Comparison of ENCODE assay signal across 9 mouse cellular contexts in the genomic region with DNA sequence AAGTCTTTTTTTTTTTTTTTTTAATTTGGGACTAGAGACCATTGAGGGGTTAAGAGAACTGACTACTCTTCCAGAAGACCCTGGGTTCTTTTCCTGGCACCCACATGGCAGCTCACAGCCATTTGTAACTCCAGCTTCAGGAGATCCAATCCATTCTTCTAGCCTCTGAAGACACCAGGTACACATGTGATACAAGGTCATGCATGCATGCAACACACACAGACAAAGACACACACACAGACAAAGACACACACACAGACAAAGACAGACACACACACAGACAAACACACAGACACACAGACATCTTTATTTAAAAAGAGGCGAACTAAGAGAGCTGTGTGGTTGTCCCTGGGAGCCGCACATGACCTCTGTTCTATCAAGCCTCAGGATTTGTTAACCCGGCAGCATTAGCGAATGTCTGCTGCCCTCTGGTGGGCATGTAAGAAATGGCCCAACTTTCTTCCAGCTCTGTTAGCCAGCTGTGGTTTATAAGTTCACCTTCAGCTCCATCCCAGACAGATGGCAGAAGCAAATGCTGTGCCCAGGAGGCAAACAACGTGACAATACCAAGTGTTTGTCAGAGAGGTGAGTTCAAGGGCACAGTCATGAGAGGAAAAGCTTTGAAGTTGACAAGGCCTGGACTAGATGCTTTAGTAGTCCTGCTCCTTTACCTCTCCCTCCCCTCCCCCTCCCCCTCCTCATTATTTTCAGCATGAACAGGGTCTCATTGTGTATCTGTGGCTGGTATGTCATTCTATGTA. TPM values are rescaled to one million over a fixed set of nuclear protein-coding genes. Genes with fewer than 3 reads are reported as not detected.
A peak's percentile ranks its signal among the peaks of the same experiment; 100 is the strongest.
DNase-seq lines count a peak whose midpoint lies in the region; ATAC-seq and TF ChIP-seq lines count a peak whose summit lies in the region.
"Had no signal": no experiment of that assay in that cellular context is flagged by ENCODE, and none has a peak within 500 bp of the region (broad histone marks: within the 10 kb centered on the region; RNA-seq: fewer than 3 reads in every experiment).

No protein-coding gene starts in this region.

- H3K4me2 ChIP-seq in forebrain, embryonic 14.5 days (ENCODE audit: low read length), result no peak overlapping the region
- no peak overlapping the region for H3K4me2 ChIP-seq in lung, embryonic 14.5 days
- H3K4me2 ChIP-seq: heart, embryonic 15.5 days had no signal

- no peak overlapping the region for H3K4me3 ChIP-seq in ES-Bruce4 (ENCODE audit: low read depth, low read length)
- H3K4me3 ChIP-seq in forebrain, embryonic 14.5 days (ENCODE audit: low read depth, low read length), result no peak overlapping the region
- H3K4me3 ChIP-seq in lung, embryonic 14.5 days (ENCODE audit: low read depth, low read length), result no peak overlapping the region
- H3K4me3 ChIP-seq in thymus, adult 2 months (ENCODE audit: control insufficient read depth, insufficient read depth, low read length), result no peak overlapping the region
- H3K4me3 ChIP-seq: heart, embryonic 15.5 days had no signal

- DNase-seq in c-Kit-positive CD71-positive TER-119-positive erythroid progenitor cells, embryonic 14.5 days (ENCODE audit: low spot score), result peak; percentile 73
- peak; percentile 93 for DNase-seq in forebrain, embryonic 14.5 days (ENCODE audit: low spot score)
- DNase-seq in heart, postnatal 4 days, result peak; percentile 88
- peak; percentile 66 to 91 for DNase-seq in layer of hippocampus, adult 18-20 months (ENCODE audit: low spot score in 2 of 2)
- DNase-seq in lung, embryonic 14.5 days, result peak; percentile 94
- peak; percentile 50 for DNase-seq in ovary, adult 18-20 months (ENCODE audit: low spot score)
- DNase-seq in thymus, adult 2 months, result peak; percentile 76

- ATAC-seq in forebrain, embryonic 14.5 days, result peak; percentile 86
- peak; percentile 75 for ATAC-seq in lung, embryonic 14.5 days (ENCODE audit: insufficient read depth)

- TF ChIP-seq CTCF in ES-Bruce4 (IDR thresholded peaks at IDR 0.05; ENCODE audit: low read depth, low read length), result peak; percentile 83
- TF ChIP-seq CTCF in lung, embryonic 14.5 days (IDR thresholded peaks at IDR 0.05; ENCODE audit: low read depth), result peak; percentile 92
- no peak for TF ChIP-seq CTCF in thymus, adult 2 months (IDR thresholded peaks at IDR 0.05; ENCODE audit: borderline replicate concordance, control insufficient read depth, extremely low read depth, insufficient read depth, low read length, poor library complexity)

- no peak for TF ChIP-seq EP300 in ES-Bruce4 (IDR thresholded peaks at IDR 0.05; ENCODE audit: insufficient read depth, low read depth, low read length)

- 8% methylated on average over 5 of the region's 5 CpGs for WGBS in forebrain, embryonic 14.5 days
- WGBS in lung, embryonic 14.5 days, result 3% methylated on average over 5 of the region's 5 CpGs
- WGBS in thymus, adult 2 months, result 3% methylated on average over 5 of the region's 5 CpGs

- H3K36me3 ChIP-seq in ES-Bruce4 (ENCODE audit: control insufficient read depth, insufficient read depth, low read length, poor library complexity, severe bottlenecking), result no peaks in the 10 kb centered on the region
- H3K36me3 ChIP-seq in forebrain, embryonic 14.5 days (ENCODE audit: control insufficient read depth, insufficient read depth, low read length), result no peaks in the 10 kb centered on the region
- no peaks in the 10 kb centered on the region for H3K36me3 ChIP-seq in lung, embryonic 14.5 days (ENCODE audit: insufficient read depth)
- H3K36me3 ChIP-seq in thymus, adult 2 months (ENCODE audit: control insufficient read depth, insufficient read depth, low read length), result no peaks in the 10 kb centered on the region
- H3K36me3 ChIP-seq: heart, embryonic 15.5 days had no signal

- no peaks in the 10 kb centered on the region for H3K27me3 ChIP-seq in ES-Bruce4 (ENCODE audit: control insufficient read depth, insufficient read depth, low read length, poor library complexity, severe bottlenecking)
- H3K27me3 ChIP-seq in forebrain, embryonic 14.5 days (replicated peaks; ENCODE audit: control insufficient read depth, insufficient read depth, low read length), result no peaks in the 10 kb centered on the region
- H3K27me3 ChIP-seq in lung, embryonic 14.5 days (ENCODE audit: insufficient read depth, low read length), result no peaks in the 10 kb centered on the region
- H3K27me3 ChIP-seq in thymus, adult 2 months (ENCODE audit: control insufficient read depth, insufficient read depth, low read length), result no peaks in the 10 kb centered on the region
- H3K27me3 ChIP-seq: heart, embryonic 15.5 days had no signal

- H3K9me3 ChIP-seq in ES-Bruce4 (replicated peaks; ENCODE audit: control insufficient read depth, insufficient read depth, low read length, poor library complexity, severe bottlenecking), result no peaks in the 10 kb centered on the region
- H3K9me3 ChIP-seq in forebrain, embryonic 14.5 days (replicated peaks; ENCODE audit: control insufficient read depth, low read length), result no peaks in the 10 kb centered on the region
- H3K9me3 ChIP-seq in lung, embryonic 14.5 days (ENCODE audit: low read depth, low read length), result no peaks in the 10 kb centered on the region; the same call in 1 of the 2 replicates

- H3K4me1 ChIP-seq in ES-Bruce4 (ENCODE audit: control insufficient read depth, insufficient read depth, low read length), result no peaks in the 10 kb centered on the region
- no peaks in the 10 kb centered on the region for H3K4me1 ChIP-seq in forebrain, embryonic 14.5 days (ENCODE audit: control insufficient read depth, insufficient read depth, low read length)
- no peaks in the 10 kb centered on the region for H3K4me1 ChIP-seq in lung, embryonic 14.5 days (ENCODE audit: insufficient read depth)
- no peaks in the 10 kb centered on the region for H3K4me1 ChIP-seq in thymus, adult 2 months (replicated peaks; ENCODE audit: control insufficient read depth, insufficient read depth, low read length)
- H3K4me1 ChIP-seq: heart, embryonic 15.5 days had no signal

- H3K27ac ChIP-seq in ES-Bruce4 (ENCODE audit: insufficient read depth, low read length), result no peak overlapping the region
- H3K27ac ChIP-seq in forebrain, embryonic 14.5 days (ENCODE audit: low read depth, low read length), result no peak overlapping the region
- H3K27ac ChIP-seq in lung, embryonic 14.5 days (ENCODE audit: low read depth), result no peak overlapping the region
- H3K27ac ChIP-seq in thymus, adult 2 months (ENCODE audit: control insufficient read depth, insufficient read depth, low read length), result no peak overlapping the region
- H3K27ac ChIP-seq: heart, embryonic 15.5 days had no signal

- TF ChIP-seq POLR2A in ES-Bruce4 (IDR thresholded peaks at IDR 0.05; ENCODE audit: insufficient read depth, low read length), result no peak
- TF ChIP-seq POLR2A in thymus, adult 2 months (IDR thresholded peaks at IDR 0.05; ENCODE audit: control insufficient read depth, extremely low read depth, insufficient read depth, low read length, poor library complexity), result no peak

- H3K9ac ChIP-seq in ES-Bruce4 (ENCODE audit: low read depth, poor library complexity, severe bottlenecking), result no peak overlapping the region
- H3K9ac ChIP-seq in forebrain, embryonic 14.5 days (ENCODE audit: low read length), result no peak overlapping the region
- H3K9ac ChIP-seq in lung, embryonic 14.5 days, result no peak overlapping the region
- H3K9ac ChIP-seq: heart, embryonic 15.5 days had no signal

RNA-seq across cellular contexts. Expression of gene Elp6, which starts 7.9 kb away (rescaled TPM):
- 8.5 and 9.0 TPM in 2 replicates for polyA plus RNA-seq in ES-Bruce4 (2011; ENCODE audit: insufficient read depth, insufficient read length, low read depth, missing spikeins)
- 35.4 and 37.0 TPM in 2 replicates for polyA plus RNA-seq in forebrain, embryonic 14.5 days (2014; fragmentation: Nextera tagmentation; extraction: Ambion mirVana)
- 1 to 10 TPM; 5.8 to 6.4 TPM for total RNA-seq in heart, postnatal 4 days (2021)
- total RNA-seq in layer of hippocampus, adult 18-20 months (2021), result 10 to 100 TPM; 11.1 to 11.8 TPM
- 29.8 and 30.8 TPM in 2 replicates for polyA plus RNA-seq in lung, embryonic 14.5 days (2014; fragmentation: Nextera tagmentation; extraction: Ambion mirVana)
- polyA plus RNA-seq in thymus, adult 2 months (2012; rRNA removed), result 21.0 and 26.9 TPM in 2 replicates

RNA-seq across cellular contexts. Expression of gene Scap, which starts 36.0 kb away (rescaled TPM):
- 25.8 and 35.7 TPM in 2 replicates for polyA plus RNA-seq in ES-Bruce4 (2011; ENCODE audit: insufficient read depth, insufficient read length, low read depth, missing spikeins)
- 24.5 and 35.4 TPM in 2 replicates for polyA plus RNA-seq in forebrain, embryonic 14.5 days (2014; fragmentation: Nextera tagmentation; extraction: Ambion mirVana)
- 10 to 100 TPM; 30.5 to 34.0 TPM for total RNA-seq in heart, postnatal 4 days (2021)
- total RNA-seq in layer of hippocampus, adult 18-20 months (2021), result 100 to 1,000 TPM; 104 to 107 TPM
- polyA plus RNA-seq in lung, embryonic 14.5 days (2014; fragmentation: Nextera tagmentation; extraction: Ambion mirVana), result 29.4 and 32.1 TPM in 2 replicates
- polyA plus RNA-seq in thymus, adult 2 months (2012; rRNA removed), result 67.0 and 87.1 TPM in 2 replicates

RNA-seq across cellular contexts. Expression of gene Cspg5, which starts 53.5 kb away (rescaled TPM):
- polyA plus RNA-seq in ES-Bruce4 (2011; ENCODE audit: insufficient read depth, insufficient read length, low read depth, missing spikeins), result 1.0 and 1.2 TPM in 2 replicates
- polyA plus RNA-seq in forebrain, embryonic 14.5 days (2014; fragmentation: Nextera tagmentation; extraction: Ambion mirVana), result 49.3 and 64.2 TPM in 2 replicates
- total RNA-seq in heart, postnatal 4 days (2021), result 1 to 10 TPM; 1.9 TPM
- 100 to 1,000 TPM; 288 to 297 TPM for total RNA-seq in layer of hippocampus, adult 18-20 months (2021)
- 2.6 and 3.5 TPM in 2 replicates for polyA plus RNA-seq in lung, embryonic 14.5 days (2014; fragmentation: Nextera tagmentation; extraction: Ambion mirVana)
- 0.61 and 0.93 TPM in 2 replicates for polyA plus RNA-seq in thymus, adult 2 months (2012; rRNA removed)

Comparison
In these comparisons a context has a peak if more than half of its experiments do, and no peak if none do; other contexts are left out.
1. RNA of gene Cspg5, which starts 53.5 kb away (polyA plus RNA-seq): 49.3 to 64.2 TPM in forebrain, embryonic 14.5 days; 2.6 to 3.5 TPM in lung, embryonic 14.5 days, 1.0 to 1.2 TPM in ES-Bruce4 and 0.61 to 0.93 TPM in thymus, adult 2 months; every median in the first group is over 10 times any median in the second.
2. Peak in every context shown above with its lines, with median percentiles within 50 percentile points of each other: DNase-seq.